Mouse (Mus musculus): ENCODE results near the gene Olfr1201.

Olfr1201 gene

DNA sequence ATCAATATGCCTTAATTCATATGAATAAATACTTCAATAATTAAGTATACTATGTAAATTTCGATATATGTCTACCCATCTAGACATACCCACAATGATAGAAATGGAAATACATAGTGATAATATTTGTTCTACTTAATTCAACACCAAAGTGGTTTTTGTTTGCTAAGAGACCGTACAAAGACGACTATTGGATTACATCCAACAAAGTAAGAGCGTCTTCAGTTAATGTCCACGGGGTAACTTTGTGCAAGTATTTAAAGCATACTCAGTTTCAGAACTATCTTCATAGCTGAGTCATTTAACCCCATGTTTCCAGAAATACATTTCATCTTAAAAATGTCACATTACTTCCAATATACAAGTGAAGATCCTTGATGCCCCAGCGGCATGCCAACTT, at the start of gene Olfr1201:
Gene Olfr1201, plus strand, starts transcription at position 301 of the 400 bp plus-strand sequence.
- DNase-seq (ENCODE audit: low read depth, low spot score), result no peak

- no peak for DNase-seq (ENCODE audit: low read depth, low spot score)
Observed at GRCm38 (mm10) chr2:88743379-88743778, 49.5 kb upstream of the Olfr1201 start.

DNA sequence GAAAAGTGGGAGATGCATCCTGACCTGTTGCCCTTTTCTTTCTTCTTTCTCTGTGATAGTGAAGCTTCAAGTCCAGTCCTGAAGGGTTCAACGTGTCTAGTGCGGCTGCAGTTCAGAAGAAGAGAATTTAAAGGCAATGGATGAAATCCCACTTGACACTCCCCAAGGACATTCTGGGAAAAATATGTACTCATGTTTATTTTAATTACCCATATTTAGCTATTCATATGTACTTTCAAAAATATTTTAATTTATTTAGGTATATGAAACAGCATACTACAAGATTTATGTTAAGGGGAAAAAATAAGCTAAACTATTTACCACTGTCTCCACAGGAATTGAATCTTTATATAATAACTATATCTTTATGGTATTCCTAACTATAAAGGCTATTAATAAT, 41.6 kb upstream of the Olfr1201 start, which contains the start of gene Olfr1198:
Gene Olfr1198, minus strand, starts transcription at position 101 of the 400 bp plus-strand sequence.
- no peak for DNase-seq (ENCODE audit: low read depth, low spot score)

- no peak for DNase-seq (ENCODE audit: low read depth, low spot score)
Observed at GRCm38 (mm10) chr2:88760369-88760768, 32.5 kb upstream of the Olfr1201 start, which contains the start of gene Olfr1199. Olfr1199 (minus strand) TSS chr2:88760469.

GRCm38 (mm10) chr2:88770388-88770787, 22.4 kb upstream of the Olfr1201 start, which contains the start of gene Olfr1200:
Olfr1200 (minus strand) TSS chr2:88770488.
- DNase-seq (ENCODE audit: low read depth, low spot score), result no peak

- no peak for DNase-seq (ENCODE audit: low read depth, low spot score)
Observed at GRCm38 (mm10) chr2:88814196-88814595, 21.4 kb downstream of the Olfr1201 start, which contains the start of gene Olfr1202. Olfr1202 (plus strand) TSS chr2:88814496.

DNA sequence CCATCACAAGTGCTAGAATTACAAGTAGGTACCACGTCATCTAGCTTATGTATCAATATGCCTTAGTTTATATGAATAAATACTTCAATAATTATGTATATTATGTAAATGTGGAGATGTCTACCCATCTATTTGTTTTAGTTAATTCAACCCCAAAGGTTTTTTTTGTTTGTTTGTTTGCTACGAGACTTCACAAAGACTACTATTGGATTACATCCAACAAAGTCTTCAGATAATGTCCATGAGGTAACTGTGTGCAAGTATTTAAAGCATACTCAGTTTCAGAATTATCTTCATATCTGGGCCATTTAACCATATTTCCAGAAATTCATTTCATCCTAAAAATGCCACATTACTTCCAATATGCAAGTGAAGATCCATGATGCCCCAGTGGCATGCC, 36.6 kb downstream of the Olfr1201 start, which contains the start of gene Olfr1205:
Gene Olfr1205, plus strand, starts transcription at position 301 of the 400 bp plus-strand sequence.
- no peak for DNase-seq (ENCODE audit: low read depth, low spot score)

- DNase-seq (ENCODE audit: low read depth, low spot score), result no peak
Observed at GRCm38 (mm10) chr2:88838477-88838876, 45.6 kb downstream of the Olfr1201 start.

All from forelimb bud, embryonic 11.5 days (tissue).